Mouse (Mus musculus) kidney, postnatal 0 days (tissue): ENCODE measurements around the gene Cacna1c. TPM values are rescaled to one million over a fixed set of nuclear protein-coding genes. Genes with fewer than 3 reads are reported as not detected.

ENCODE experiments used
- ATAC-seq: fragments of 200-750 bp; cut with Nextera tagmentation; replicated peaks from 2 replicates; pipeline ENCODE4 v1.8.0; 2017; ENCODE audit warnings: low read depth, moderate number of reproducible peaks, moderate TSS enrichment, moderate library complexity; ENCODE audit not compliant: low FRiP score
- DNase-seq: peaks from one replicate; pipeline ENCODE4 v3.0.0-alpha.2; 2016; ENCODE audit warnings: low spot score
- H3K27ac ChIP-seq: fragments of 300-500 bp; sonication (generic); 2 replicates; pipeline ENCODE4 v1.5.1; 2014; ENCODE audit warnings: mild to moderate bottlenecking
- H3K27me3 ChIP-seq: fragments of 300-500 bp; sonication (generic); 2 replicates; pipeline ENCODE4 v1.6.1; 2014; ENCODE audit warnings: low read length, mixed read lengths; ENCODE audit not compliant: insufficient read depth
- H3K36me3 ChIP-seq: fragments of 300-500 bp; sonication (generic); 2 replicates; pipeline ENCODE4 v1.6.1; 2014; ENCODE audit warnings: low read length, mixed read lengths; ENCODE audit not compliant: insufficient read depth
- H3K4me1 ChIP-seq: fragments of 300-500 bp; sonication (generic); replicated peaks from 2 replicates; pipeline ENCODE4 v1.6.1; 2014; ENCODE audit warnings: antibody characterized with exemption, low read length, mixed read lengths; ENCODE audit not compliant: insufficient read depth
- H3K4me2 ChIP-seq: fragments of 300-500 bp; sonication (generic); 2 replicates; pipeline ENCODE4 v1.6.1; 2014; ENCODE audit warnings: mild to moderate bottlenecking, low read length, moderate library complexity, mixed read lengths
- H3K4me3 ChIP-seq: fragments of 300-500 bp; sonication (generic); replicated peaks from 2 replicates; pipeline ENCODE4 v1.5.1; 2014; ENCODE audit warnings: low read depth, low read length
- H3K9ac ChIP-seq: fragments of 300-500 bp; sonication (generic); 2 replicates; pipeline ENCODE4 v1.6.1; 2014; ENCODE audit warnings: low read depth, low read length
- H3K9me3 ChIP-seq: fragments of 300-500 bp; sonication (generic); replicated peaks from 2 replicates; pipeline ENCODE4 v1.6.1; 2016; ENCODE audit warnings: low read length, inconsistent platforms, mixed read lengths
- CTCF ChIP-seq: IDR thresholded peaks from 2 replicates; pipeline ENCODE4 v1.5.1; 2016; ENCODE audit warnings: antibody characterized with exemption, low read depth, mild to moderate bottlenecking, moderate library complexity
- WGBS: fragments of 180-500 bp; shearing (Covaris S2); extraction: QIAGEN DNeasy Blood & Tissue Kit; methylation state at CpG from one replicate; pipeline ENCODE4 v1.1.7; 2014; 5-methylcytosine and 5-hydroxymethylcytosine counted together
- polyA plus RNA-seq: library from polyadenylated mRNA; unstranded; fragments of >200 nt; fragmentation: Nextera tagmentation; extraction: Ambion mirVana; gene quantifications from 2 replicates; pipeline ENCODE4 v1.2.1, GENCODE M21; 2015

The Cacna1c gene
- polyA plus RNA-seq, 1 experiment from 2014 or later: 1.3 TPM

DNA sequence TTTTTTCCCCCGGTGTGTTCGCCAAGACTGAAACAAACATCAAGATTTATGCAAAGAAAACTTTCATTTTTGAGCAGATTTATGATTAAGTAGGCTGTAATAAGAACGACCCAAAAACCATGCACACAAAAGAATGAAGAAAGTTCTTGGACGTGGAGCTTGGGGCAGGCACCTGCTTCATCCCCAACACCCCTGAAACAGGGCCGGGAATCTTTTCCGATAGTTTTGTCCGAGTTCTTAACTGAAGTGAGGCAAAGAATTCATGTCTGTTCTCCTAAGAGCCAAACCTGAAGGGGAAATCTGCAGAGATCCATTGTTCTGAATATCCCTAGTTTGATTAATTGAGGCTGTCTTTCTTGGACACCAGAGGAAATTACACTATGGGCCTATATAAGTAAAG is 20.1 kb downstream of the Cacna1c start:
- DNase-seq: no peak
- H3K4me1 ChIP-seq: 0 out of 2 replicates have a peak, but pooled peaks cover 2% of the 10 kb centered on the region
- H3K4me3 ChIP-seq: peak overlapping the region; percentile 75; the same call in 1 of the 2 replicates
- TF ChIP-seq CTCF: no peak
- no peaks in the 10 kb centered on the region for H3K27me3 ChIP-seq
- 58% methylated on average over 7 of the region's 7 CpGs for WGBS
- no peak for ATAC-seq
- H3K36me3 ChIP-seq: no peaks in the 10 kb centered on the region
- peak overlapping the region; percentile 62 for H3K4me2 ChIP-seq
- H3K9me3 ChIP-seq: no peaks in the 10 kb centered on the region
- no peak overlapping the region for H3K27ac ChIP-seq
- no peak overlapping the region for H3K9ac ChIP-seq

DNA sequence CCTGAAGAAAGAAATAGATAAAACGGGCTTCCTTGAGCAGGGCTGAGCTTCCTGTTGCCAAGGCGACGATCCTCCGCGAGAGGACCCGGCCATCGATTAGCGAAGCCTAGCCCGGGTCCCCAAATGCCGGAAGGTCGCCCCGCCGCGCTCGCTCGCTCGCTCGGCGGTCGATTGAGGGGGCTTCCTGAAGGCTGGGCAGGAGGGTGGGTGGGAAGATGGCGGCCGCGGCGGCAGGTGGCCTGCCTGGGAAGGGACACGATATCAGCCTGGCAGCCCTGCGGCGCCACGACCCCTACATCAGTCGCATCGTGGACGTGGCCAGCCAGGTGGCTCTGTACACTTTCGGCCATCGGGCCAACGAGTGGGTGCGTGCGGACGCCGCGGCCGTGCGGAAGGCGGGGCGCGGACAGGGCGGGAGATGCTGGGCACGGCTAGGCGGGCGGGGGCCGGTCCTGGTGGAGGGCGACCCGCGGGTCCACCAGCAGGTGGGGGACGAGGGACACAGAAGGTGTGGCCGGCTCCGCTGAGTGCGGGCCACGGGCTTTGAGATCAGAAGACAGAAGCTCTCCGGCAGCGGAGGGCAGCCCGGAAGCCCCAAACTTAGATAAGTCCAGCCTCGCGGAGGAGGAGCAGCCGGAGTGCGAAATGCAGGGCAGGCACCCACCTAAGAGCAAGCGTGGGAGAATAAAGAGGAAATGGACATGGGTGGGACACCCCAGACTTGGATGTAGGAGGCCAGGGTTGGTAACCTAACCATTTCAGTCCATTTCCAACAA is 21.0 kb downstream of the Cacna1c start, which contains the start of gene Dcp1b:
Gene Dcp1b, plus strand, starts transcription at position 176 of the 776 bp plus-strand sequence.
- Histone ChIP-seq H3K27me3 (no peaks in the 10 kb centered on the region), H3K4me1 (0 out of 2 replicates have a peak, but pooled peaks cover 2% of the 10 kb centered on the region), H3K27ac (peak within 1 kb of the TSS; percentile 87), H3K4me3 (peak within 1 kb of the TSS; percentile 75), H3K9ac (peak within 1 kb of the TSS; percentile 68), H3K4me2 (peak within 1 kb of the TSS; percentile 62), H3K36me3 (no peaks in the 10 kb centered on the region), H3K9me3 (no peaks in the 10 kb centered on the region)
- ATAC-seq (peak; percentile 95), DNase-seq (peak; percentile 94)
- peak; percentile 62 for TF ChIP-seq CTCF
- under 1% methylated on average over 65 of the region's 65 CpGs for WGBS

DNA sequence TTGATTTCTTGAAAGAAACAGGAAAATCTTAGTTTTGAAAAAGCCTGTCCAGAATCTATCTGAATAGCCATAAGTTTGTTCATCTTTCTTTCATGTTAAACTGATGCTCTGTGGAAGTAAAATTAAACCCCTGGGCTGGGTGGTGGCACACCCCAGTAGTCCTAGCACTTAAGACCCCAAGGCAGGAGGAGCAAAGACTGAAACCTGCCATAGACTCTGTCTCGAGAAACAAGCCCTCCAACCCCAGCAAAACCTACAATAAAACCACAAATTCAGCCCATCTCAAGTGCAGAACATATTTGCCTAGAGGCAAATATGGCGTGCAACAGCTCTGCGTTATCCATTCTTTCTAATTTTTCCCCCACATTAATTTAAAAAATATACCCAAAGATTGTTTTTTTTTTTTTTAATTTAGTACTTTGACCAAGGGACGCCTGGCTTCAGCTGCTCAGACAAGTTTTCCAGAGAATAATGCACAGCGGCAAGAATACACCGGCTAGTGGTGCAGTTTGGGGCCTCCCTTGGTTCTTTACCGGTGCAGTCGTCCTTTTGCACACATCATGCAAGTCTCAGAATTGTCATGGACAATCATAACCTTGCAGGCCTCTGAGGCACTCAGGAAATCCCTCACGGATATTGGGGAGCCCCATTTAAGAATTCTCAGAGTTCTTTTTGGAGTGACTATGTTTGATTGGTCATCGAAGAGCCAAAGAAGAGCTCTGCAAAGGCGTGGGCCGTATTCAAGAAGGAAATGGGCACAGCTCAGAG is 21.7 kb downstream of the Cacna1c start:
- no peaks in the 10 kb centered on the region for H3K36me3 ChIP-seq
- H3K9ac ChIP-seq: no peak overlapping the region; the same call in 1 of the 2 replicates
- TF ChIP-seq CTCF: no peak
- peak overlapping the region; percentile 75 for H3K4me3 ChIP-seq
- 0 out of 2 replicates have a peak, but pooled peaks have one; percentile 1 for ATAC-seq
- no peaks in the 10 kb centered on the region for H3K27me3 ChIP-seq
- H3K4me2 ChIP-seq: peak overlapping the region; percentile 62
- H3K4me1 ChIP-seq: 0 out of 2 replicates have a peak, but pooled peaks cover 2% of the 10 kb centered on the region
- no peak for DNase-seq
- no peaks in the 10 kb centered on the region for H3K9me3 ChIP-seq
- no peak overlapping the region for H3K27ac ChIP-seq
- 55% methylated on average over 12 of the region's 12 CpGs for WGBS

GRCm38 (mm10) chr6:119165677-119166076 is 30.5 kb downstream of the Cacna1c start:
- H3K36me3 ChIP-seq: no peaks in the 10 kb centered on the region
- no peaks in the 10 kb centered on the region for H3K27me3 ChIP-seq
- H3K4me1 ChIP-seq: no peaks in the 10 kb centered on the region
- H3K9ac ChIP-seq: no peak overlapping the region
- no peak overlapping the region for H3K4me2 ChIP-seq
- no peak overlapping the region for H3K4me3 ChIP-seq
- TF ChIP-seq CTCF: no peak
- no peaks in the 10 kb centered on the region for H3K9me3 ChIP-seq
- ATAC-seq: no peak
- no peak overlapping the region for H3K27ac ChIP-seq
- DNase-seq: no peak

GRCm38 (mm10) chr6:119145109-119145508 is 51.1 kb downstream of the Cacna1c start:
- no peak overlapping the region for H3K27ac ChIP-seq
- no peak for TF ChIP-seq CTCF
- ATAC-seq (no peak), DNase-seq (no peak)
- no peaks in the 10 kb centered on the region for H3K36me3 ChIP-seq
- no peak overlapping the region for H3K4me2 ChIP-seq
- H3K27me3 ChIP-seq: no peaks in the 10 kb centered on the region
- H3K9ac ChIP-seq: no peak overlapping the region
- no peaks in the 10 kb centered on the region for H3K9me3 ChIP-seq
- WGBS: 43% methylated on average over 4 of the region's 4 CpGs
- H3K4me3 ChIP-seq: no peak overlapping the region
- H3K4me1 ChIP-seq: no peaks in the 10 kb centered on the region

DNA sequence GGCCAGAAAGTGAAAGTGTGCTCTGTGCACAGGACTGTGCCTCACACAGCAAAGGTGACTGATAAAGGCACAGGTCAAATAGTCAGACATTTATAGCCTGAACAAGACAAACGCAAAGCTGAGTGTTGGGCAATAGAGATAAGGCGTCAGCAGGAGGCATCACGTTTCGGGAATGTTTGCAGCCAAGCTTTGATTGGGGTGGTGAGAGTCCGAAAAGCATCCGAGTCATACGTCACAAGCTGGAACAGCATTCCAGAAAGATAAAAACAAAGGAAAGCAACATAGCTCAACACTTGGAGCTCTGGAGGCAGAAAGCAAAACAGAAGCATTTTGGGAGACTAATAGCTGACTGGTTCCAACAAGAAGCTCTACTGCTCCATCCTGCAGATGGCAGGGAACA is 56.7 kb downstream of the Cacna1c start:
- no peak overlapping the region for H3K4me2 ChIP-seq
- no peak overlapping the region for H3K4me3 ChIP-seq
- ATAC-seq (no peak), DNase-seq (no peak)
- no peaks in the 10 kb centered on the region for H3K36me3 ChIP-seq
- no peaks in the 10 kb centered on the region for H3K4me1 ChIP-seq
- H3K9ac ChIP-seq: no peak overlapping the region
- no peaks in the 10 kb centered on the region for H3K27me3 ChIP-seq
- H3K27ac ChIP-seq: no peak overlapping the region
- TF ChIP-seq CTCF: no peak
- WGBS: 37% methylated on average over 7 of the region's 7 CpGs
- no peaks in the 10 kb centered on the region for H3K9me3 ChIP-seq
